Mouse (Mus musculus) bone marrow, adult 2 months (tissue): Measurements from ENCODE around the gene Pigs.

Source experiments
- CTCF ChIP-seq: fragments of 200-500 bp; IDR thresholded peaks from 2 replicates; pipeline ENCODE4 v1.5.1; 2011; ENCODE audit warnings: low read length, control low read depth; ENCODE audit not compliant: control insufficient read depth, insufficient read depth
- POLR2A ChIP-seq: fragments of 200-500 bp; IDR thresholded peaks from 2 replicates; pipeline ENCODE4 v1.6.1; 2011; ENCODE audit warnings: low read depth, mild to moderate bottlenecking, control low read depth, low read length, borderline replicate concordance; ENCODE audit not compliant: control insufficient read depth

DNA sequence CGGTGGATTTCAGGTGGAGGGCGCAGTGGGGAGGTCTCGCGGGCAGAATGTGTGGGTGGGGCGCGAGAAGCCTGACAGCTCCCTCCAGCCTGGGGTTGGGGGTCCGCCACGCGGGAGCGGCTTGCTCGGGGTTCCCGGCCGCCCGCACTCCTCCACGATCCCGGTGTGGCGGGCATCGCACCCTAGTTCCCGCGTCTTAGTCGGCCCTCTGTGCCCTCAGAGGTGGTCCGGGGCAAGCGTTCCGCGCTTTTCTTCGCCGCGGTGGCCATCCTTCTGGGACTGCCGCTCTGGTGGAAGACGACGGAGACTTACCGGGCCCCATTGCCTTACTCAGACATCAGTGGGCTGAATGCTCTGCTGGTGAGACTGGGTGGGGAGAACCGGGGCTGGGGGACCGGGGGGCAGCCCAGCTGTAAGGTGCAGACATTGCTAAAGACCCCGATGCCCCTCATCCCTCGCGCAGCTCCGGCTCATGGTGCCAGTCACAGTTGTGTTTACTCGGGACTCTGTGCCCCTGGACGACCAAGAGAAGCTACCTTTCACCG is 369 bp downstream of the Pigs start:
- no peak for TF ChIP-seq CTCF
- no peak for TF ChIP-seq POLR2A
